18 mouse cellular contexts compared by ENCODE assay signal in genomic region chr10:96237572-96238130, GRCm38 (mm10).
"Had no signal": no experiment of that assay in that cellular context is flagged by ENCODE, and none has a peak within 500 bp of the region (broad histone marks: within the 10 kb centered on the region; RNA-seq: fewer than 3 reads in every experiment).

No protein-coding gene starts in this region.

- H3K27ac ChIP-seq: kidney, postnatal 0 days; limb, embryonic 12.5 days; limb, embryonic 15.5 days; liver, embryonic 14.5 days; midbrain, embryonic 12.5 days; neural tube, embryonic 12.5 days; neural tube, embryonic 15.5 days; stomach, postnatal 0 days had no signal

- DNase-seq: left cerebral cortex, postnatal 4 days; liver, postnatal 0 days; right cerebral cortex, adult 18-20 months; right cerebral cortex, postnatal 14 days; right cerebral cortex, postnatal 4 days; thymus, adult 2 months; thymus, postnatal 14 days; thymus, postnatal 4 days had no signal

- H3K4me3 ChIP-seq: limb, embryonic 12.5 days; limb, embryonic 15.5 days; midbrain, embryonic 12.5 days; neural tube, embryonic 12.5 days; neural tube, embryonic 15.5 days had no signal

- H3K4me1 ChIP-seq: neural tube, embryonic 12.5 days; neural tube, embryonic 15.5 days had no signal

- H3K27me3 ChIP-seq: limb, embryonic 12.5 days; limb, embryonic 15.5 days; midbrain, embryonic 12.5 days; neural tube, embryonic 12.5 days; neural tube, embryonic 15.5 days had no signal

- H3K4me2 ChIP-seq: limb, embryonic 12.5 days; limb, embryonic 15.5 days; liver, embryonic 11.5 days; lung, embryonic 14.5 days; midbrain, embryonic 12.5 days; neural tube, embryonic 12.5 days; neural tube, embryonic 15.5 days had no signal

- H3K9me3 ChIP-seq: limb, embryonic 15.5 days had no signal

- H3K36me3 ChIP-seq: limb, embryonic 12.5 days; limb, embryonic 15.5 days; midbrain, embryonic 12.5 days; neural tube, embryonic 12.5 days; neural tube, embryonic 15.5 days had no signal
